Mouse (Mus musculus) cerebellum, adult 2 months (tissue): ENCODE data around the gene Phgdh.

Source experiments
- CTCF ChIP-seq: fragments of 200-500 bp; IDR thresholded peaks from 2 replicates; pipeline ENCODE4 v1.5.1; 2011; ENCODE audit warnings: low read depth, mild to moderate bottlenecking, control low read depth, low read length, moderate library complexity, borderline replicate concordance; ENCODE audit not compliant: insufficient read depth
- POLR2A ChIP-seq: fragments of 200-500 bp; IDR thresholded peaks from 2 replicates; pipeline ENCODE4 v1.6.1; 2011; ENCODE audit warnings: low read length, control low read depth, borderline replicate concordance; ENCODE audit not compliant: insufficient read depth

DNA sequence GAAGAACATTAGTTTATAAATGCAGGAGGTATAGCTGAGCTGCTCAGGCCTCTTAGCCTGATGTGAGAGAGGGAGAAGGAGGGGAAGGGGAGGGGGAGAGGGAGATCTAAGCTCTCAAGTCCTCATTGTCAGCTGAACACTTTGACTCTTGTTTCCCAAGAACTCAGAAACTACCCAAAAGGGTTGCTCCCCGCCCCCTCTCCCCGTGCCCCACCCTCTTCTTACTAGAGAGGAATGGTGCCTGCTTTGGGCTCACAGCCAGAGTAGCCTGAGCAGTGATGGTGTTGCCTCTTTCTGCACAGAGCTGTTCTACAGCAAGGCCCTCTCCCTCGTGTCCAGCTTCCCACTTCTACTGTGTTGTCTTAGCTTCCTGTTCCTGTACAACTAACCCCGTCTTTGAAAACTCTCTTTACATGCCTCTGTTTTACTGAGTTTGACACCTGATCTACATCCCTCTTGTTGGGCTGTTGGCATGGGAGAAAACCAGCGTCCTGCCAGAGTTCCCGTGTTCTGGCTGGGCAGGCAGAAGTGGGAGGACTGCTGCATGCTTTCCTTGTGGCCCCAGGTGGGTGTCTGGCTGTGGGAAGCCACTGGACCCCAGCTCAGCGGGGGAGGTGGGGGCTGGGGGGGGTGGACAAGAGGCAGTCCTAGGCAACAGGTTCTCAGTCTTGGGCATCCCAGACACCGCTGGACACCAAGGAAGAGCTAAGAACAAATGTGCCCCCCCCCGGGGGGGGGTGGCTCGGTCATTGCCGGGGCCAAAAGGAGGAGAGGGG, 66.0 kb downstream of the Phgdh start:
- TF ChIP-seq CTCF (no peak), POLR2A (no peak)
